Mouse (Mus musculus) olfactory bulb, adult 2 months (tissue): Measurements from ENCODE around the gene Zkscan3.

Experiments
- CTCF ChIP-seq: fragments of 200-500 bp; IDR thresholded peaks from 2 replicates; pipeline ENCODE4 v1.5.1; 2012; ENCODE audit warnings: low read depth, mild to moderate bottlenecking, low read length, moderate library complexity; ENCODE audit not compliant: insufficient read depth
- POLR2A ChIP-seq: fragments of 200-500 bp; IDR thresholded peaks from 2 replicates; pipeline ENCODE4 v1.6.1; 2012; ENCODE audit warnings: mild to moderate bottlenecking, low read depth, low read length, moderate library complexity; ENCODE audit not compliant: insufficient read depth

- TF ChIP-seq CTCF (no peak), POLR2A (no peak)
Observed at GRCm38 (mm10) chr13:21418865-21419264, 16.3 kb upstream of the Zkscan3 start.
